In the genomic region with DNA sequence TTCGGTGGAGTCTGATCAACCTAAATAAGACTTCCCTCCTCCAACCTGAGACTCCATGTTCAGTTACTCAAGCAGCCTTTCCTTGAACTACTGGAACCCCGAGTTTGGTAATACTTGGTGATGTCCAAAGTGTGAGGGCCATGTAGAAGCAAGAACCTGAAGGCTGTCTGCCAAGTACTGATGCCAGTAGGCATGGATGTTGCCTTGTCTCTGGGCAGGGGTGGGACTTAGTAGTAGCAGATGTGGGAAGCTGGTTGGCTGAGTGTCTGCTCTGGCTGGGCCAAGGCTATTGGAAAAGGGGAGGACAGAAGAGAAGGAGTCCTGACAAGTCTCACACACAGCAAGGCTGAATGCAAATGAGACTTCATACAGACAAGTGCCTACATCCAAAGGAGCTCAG, we compare ENCODE assay signal across 15 mouse cellular contexts.
"Had no signal": no experiment of that assay in that cellular context is flagged by ENCODE, and none has a peak within 500 bp of the region (broad histone marks: within the 10 kb centered on the region; RNA-seq: fewer than 3 reads in every experiment).

No protein-coding gene starts in this region.

- DNase-seq: gastrocnemius, postnatal 14 days; gastrocnemius, postnatal 36 days; heart, adult 18-20 months; heart, postnatal 14 days; heart, postnatal 36 days; kidney, adult 11 months; kidney, adult 2 months; kidney, adult 9 months; kidney, postnatal 14 days; kidney, postnatal 36 days; layer of hippocampus, adult 9-11 months; layer of hippocampus, postnatal 36 days; left cerebral cortex, postnatal 4 days; liver, embryonic 13.5 days; lung, adult 18-20 months had no signal
